Mouse (Mus musculus): ENCODE measurements around the gene Cdh4. TPM values are rescaled to one million over a fixed set of nuclear protein-coding genes. Genes with fewer than 3 reads are reported as not detected.

Cdh4 gene
- polyA plus RNA-seq, 1 experiment from 2014 or later, result 15.0 TPM

DNA sequence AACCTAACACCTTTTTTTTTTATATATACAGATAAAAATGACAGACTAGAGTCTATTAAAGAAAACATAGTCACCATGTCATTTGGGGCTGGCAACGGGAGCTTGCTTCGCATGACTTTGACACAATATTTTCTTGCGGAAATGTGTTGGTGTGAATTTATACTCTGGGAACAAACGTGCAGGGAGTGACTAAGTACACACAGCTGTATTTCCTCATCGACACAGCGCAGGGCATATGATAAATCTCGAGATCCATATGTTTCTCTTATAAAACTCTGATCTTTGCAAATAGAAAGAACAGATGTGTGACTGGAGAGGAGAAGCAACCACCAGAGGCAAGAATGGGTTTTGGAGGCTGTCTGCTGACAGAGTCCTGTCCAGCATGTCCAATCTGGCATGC, 304.3 kb downstream of the Cdh4 start:
- H3K27ac ChIP-seq, result no peak overlapping the region
- H3K27me3 ChIP-seq, result no peaks in the 10 kb centered on the region
- no peaks in the 10 kb centered on the region for H3K4me1 ChIP-seq
- H3K9ac ChIP-seq, result no peak overlapping the region
- 67% methylated on average over 7 of the region's 7 CpGs for WGBS
- H3K4me3 ChIP-seq, result no peak overlapping the region
- no peaks in the 10 kb centered on the region for H3K36me3 ChIP-seq
- H3K4me2 ChIP-seq (replicated peaks), result no peak overlapping the region
- H3K9me3 ChIP-seq, result no peaks in the 10 kb centered on the region
- no peak for ATAC-seq (ENCODE audit: insufficient number of reproducible peaks, insufficient read depth, low FRiP score, low TSS enrichment)

DNA sequence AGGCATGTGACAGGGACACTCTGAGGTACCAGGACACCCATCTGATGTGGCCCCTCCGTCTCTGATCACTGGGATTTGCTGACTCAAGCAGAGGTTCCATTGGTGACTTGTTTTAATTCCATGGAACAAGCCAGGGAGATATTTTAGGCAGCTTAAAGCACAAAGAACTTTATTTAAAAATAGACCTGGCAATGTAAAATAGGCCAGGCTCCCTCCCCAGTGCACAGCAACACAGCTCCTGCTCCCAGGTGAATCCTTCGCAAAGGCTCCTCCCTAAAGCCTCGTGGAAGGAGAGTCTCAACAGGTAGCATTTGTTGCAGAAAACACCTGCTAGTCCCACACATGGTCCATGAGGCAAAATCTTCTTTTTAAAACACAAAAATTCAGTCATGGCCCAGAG, 307.2 kb downstream of the Cdh4 start:
- Histone ChIP-seq H3K36me3 (no peaks in the 10 kb centered on the region), H3K9ac (no peak overlapping the region), H3K27me3 (no peaks in the 10 kb centered on the region), H3K27ac (no peak overlapping the region), H3K4me1 (no peaks in the 10 kb centered on the region), H3K9me3 (no peaks in the 10 kb centered on the region), H3K4me2 (replicated peaks) (no peak overlapping the region), H3K4me3 (no peak overlapping the region)
- 72% methylated on average over 3 of the region's 3 CpGs for WGBS
- no peak for ATAC-seq (ENCODE audit: insufficient number of reproducible peaks, insufficient read depth, low FRiP score, low TSS enrichment)

DNA sequence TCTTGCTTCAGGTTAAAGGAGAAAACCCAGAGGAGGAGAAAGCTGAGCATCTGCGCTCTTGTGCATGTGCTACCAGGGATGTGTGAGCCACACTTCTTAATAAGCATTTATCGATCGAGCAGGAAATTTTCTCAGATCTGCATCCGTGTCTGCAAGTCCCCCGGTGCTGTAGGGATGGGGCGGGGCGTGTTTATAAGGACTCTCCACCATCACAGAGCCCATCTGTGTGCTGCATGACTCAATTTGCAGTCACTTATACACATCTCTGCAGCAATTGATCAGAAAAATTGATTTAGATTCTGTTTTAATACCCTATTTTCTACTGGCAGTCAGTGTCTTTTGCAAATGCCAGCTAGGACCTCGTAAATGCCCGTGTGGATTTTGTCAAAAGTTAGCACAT, 311.6 kb downstream of the Cdh4 start:
- ATAC-seq (ENCODE audit: insufficient number of reproducible peaks, insufficient read depth, low FRiP score, low TSS enrichment), result no peak
- Histone ChIP-seq H3K27me3 (no peaks in the 10 kb centered on the region), H3K27ac (no peak overlapping the region), H3K4me1 (no peaks in the 10 kb centered on the region), H3K36me3 (no peaks in the 10 kb centered on the region), H3K4me3 (no peak overlapping the region), H3K4me2 (replicated peaks) (no peak overlapping the region), H3K9ac (no peak overlapping the region), H3K9me3 (no peaks in the 10 kb centered on the region)
- WGBS, result 84% methylated on average over 9 of the region's 9 CpGs

DNA sequence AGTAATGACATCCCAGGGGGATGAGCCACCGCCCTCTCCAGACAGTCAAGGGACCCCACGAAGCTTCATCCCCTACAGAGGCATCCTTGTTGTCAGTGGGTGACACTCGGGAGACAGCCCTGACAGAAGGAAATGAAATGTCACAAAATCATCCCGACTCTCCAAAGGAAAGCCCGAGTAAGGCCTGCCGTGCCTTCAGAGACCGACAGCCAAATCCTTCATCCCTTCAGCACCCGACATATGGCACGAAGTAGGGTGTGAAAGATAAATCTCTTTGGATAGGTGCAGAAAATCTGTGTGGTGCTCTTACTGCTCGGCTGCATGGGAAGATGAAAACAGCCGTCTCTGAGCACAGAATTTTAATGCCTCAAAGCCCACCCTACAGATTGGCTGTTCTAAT, 312.5 kb downstream of the Cdh4 start:
- no peak overlapping the region for H3K4me3 ChIP-seq
- H3K9me3 ChIP-seq, result no peaks in the 10 kb centered on the region
- H3K9ac ChIP-seq, result no peak overlapping the region
- no peaks in the 10 kb centered on the region for H3K4me1 ChIP-seq
- H3K27me3 ChIP-seq, result no peaks in the 10 kb centered on the region
- H3K36me3 ChIP-seq, result no peaks in the 10 kb centered on the region
- H3K4me2 ChIP-seq (replicated peaks), result no peak overlapping the region
- no peak for ATAC-seq (ENCODE audit: insufficient number of reproducible peaks, insufficient read depth, low FRiP score, low TSS enrichment)
- no peak overlapping the region for H3K27ac ChIP-seq
- 78% methylated on average over 11 of the region's 11 CpGs for WGBS

DNA sequence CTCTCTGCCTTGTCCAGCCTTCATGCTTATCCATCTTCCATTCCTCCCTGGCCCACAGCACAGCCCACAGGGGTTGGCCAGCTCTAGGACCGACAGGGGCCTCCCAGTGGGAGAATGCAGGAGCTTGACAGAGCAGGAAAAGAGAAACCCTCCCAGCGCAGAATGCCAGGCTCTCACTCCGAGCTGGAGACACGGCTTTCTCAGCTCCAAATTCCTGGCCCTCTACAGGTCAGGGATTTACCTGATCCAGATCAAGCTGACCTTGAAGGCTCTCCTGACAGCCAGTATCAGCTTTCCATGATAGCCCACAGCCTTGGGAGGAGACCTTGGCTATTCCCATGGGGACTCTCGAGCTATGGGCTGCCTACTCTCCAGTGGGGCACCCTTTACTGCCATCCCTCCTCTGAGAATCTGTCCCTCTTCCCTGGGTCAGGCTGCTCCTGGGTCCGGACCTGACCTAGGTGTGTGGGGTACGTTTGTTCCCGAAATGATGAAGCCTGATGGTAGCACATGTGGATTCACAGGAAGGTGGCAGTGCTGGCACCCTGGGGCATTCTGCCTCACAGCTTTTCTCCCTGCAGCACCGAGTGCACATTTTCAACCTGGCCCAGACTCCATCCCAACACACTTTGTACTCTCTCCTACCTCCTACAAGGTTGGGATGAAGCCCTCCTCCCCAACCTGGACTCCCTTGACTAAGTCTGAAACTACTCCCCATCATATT, 319.6 kb downstream of the Cdh4 start:
- Histone ChIP-seq H3K9ac (no peak overlapping the region), H3K27ac (no peak overlapping the region), H3K36me3 (no peaks in the 10 kb centered on the region), H3K4me2 (replicated peaks) (no peak overlapping the region), H3K4me3 (no peak overlapping the region), H3K9me3 (no peaks in the 10 kb centered on the region), H3K27me3 (0 out of 2 replicates have a peak, but pooled peaks cover 12% of the 10 kb centered on the region), H3K4me1 (peaks cover 9% of the 10 kb centered on the region; the same call in 1 of the 2 replicates)
- 50% methylated on average over 9 of the region's 9 CpGs for WGBS
- no peak for ATAC-seq (ENCODE audit: insufficient number of reproducible peaks, insufficient read depth, low FRiP score, low TSS enrichment)

DNA sequence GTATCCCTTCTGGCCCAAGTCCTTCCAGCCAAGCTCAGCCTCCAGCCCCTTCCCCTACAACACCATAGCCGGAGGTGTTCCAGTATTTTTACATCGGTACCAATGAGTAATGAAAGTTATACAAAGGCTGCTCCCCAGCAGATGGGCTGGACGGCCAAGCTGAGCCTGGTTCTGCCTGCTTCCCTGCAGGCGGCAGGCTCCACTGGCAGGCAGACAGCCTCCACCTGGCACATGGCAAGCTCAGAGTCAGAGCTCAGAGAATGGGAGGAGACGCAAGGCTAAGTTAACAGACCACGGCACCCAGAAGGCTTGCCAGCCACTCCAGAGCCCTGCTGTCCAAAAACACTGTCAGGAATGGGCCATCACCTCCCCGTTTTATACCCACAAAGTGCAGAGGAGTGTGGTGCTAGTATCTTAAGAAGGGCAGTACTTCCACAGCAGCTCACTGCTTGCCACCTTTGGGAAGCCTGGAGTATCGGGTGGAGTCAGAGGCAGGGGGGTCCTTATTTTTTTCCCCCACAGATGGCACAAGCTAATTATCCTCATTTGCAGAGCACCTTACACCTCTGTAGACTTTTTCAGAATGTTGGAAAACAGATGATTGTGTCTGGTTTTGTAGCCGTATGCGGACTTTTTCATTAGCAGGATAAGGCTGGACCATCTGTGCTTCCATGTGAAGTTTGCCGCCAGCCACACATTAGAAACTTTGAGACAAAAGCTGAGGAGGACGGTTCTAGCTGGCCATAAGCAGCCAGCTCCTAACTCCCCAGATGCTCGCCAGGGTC, 320.5 kb downstream of the Cdh4 start:
- no peaks in the 10 kb centered on the region for H3K9me3 ChIP-seq
- no peak for ATAC-seq (ENCODE audit: insufficient number of reproducible peaks, insufficient read depth, low FRiP score, low TSS enrichment)
- WGBS, result 69% methylated on average over 13 of the region's 13 CpGs
- H3K27ac ChIP-seq, result no peak overlapping the region
- peaks cover 16% of the 10 kb centered on the region; the same call in 1 of the 2 replicates for H3K4me1 ChIP-seq
- no peak overlapping the region for H3K4me3 ChIP-seq
- H3K27me3 ChIP-seq, result 0 out of 2 replicates have a peak, but pooled peaks cover 15% of the 10 kb centered on the region
- no peak overlapping the region for H3K4me2 ChIP-seq (replicated peaks)
- H3K36me3 ChIP-seq, result no peaks in the 10 kb centered on the region
- no peak overlapping the region for H3K9ac ChIP-seq

DNA sequence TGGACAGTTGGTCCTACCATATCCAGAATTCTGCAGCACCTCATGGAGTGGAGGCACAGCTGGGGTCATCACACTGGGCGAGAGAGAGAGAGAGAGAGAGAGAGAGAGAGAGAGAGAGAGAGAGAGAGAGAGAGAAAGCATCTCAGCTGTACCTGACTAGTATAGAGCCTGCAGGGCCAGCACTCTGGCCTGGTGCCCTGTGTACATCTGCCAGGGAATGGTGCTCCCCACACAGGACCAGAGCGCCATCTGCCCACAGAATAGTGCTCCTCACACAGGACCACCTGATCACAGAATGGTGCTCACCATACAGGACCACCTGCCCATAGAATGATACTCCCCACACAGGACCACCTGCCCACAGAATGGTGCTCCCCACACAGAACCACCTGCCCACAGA, 322.2 kb downstream of the Cdh4 start:
- Histone ChIP-seq H3K4me3 (no peak overlapping the region), H3K9me3 (no peaks in the 10 kb centered on the region), H3K27me3 (peaks cover 20% of the 10 kb centered on the region), H3K27ac (no peak overlapping the region), H3K4me1 (peaks cover 16% of the 10 kb centered on the region; the same call in 1 of the 2 replicates), H3K9ac (no peak overlapping the region), H3K4me2 (replicated peaks) (no peak overlapping the region), H3K36me3 (no peaks in the 10 kb centered on the region)
- WGBS, result 86% methylated on average over 1 of the region's 2 CpGs
- no peak for ATAC-seq (ENCODE audit: insufficient number of reproducible peaks, insufficient read depth, low FRiP score, low TSS enrichment)

DNA sequence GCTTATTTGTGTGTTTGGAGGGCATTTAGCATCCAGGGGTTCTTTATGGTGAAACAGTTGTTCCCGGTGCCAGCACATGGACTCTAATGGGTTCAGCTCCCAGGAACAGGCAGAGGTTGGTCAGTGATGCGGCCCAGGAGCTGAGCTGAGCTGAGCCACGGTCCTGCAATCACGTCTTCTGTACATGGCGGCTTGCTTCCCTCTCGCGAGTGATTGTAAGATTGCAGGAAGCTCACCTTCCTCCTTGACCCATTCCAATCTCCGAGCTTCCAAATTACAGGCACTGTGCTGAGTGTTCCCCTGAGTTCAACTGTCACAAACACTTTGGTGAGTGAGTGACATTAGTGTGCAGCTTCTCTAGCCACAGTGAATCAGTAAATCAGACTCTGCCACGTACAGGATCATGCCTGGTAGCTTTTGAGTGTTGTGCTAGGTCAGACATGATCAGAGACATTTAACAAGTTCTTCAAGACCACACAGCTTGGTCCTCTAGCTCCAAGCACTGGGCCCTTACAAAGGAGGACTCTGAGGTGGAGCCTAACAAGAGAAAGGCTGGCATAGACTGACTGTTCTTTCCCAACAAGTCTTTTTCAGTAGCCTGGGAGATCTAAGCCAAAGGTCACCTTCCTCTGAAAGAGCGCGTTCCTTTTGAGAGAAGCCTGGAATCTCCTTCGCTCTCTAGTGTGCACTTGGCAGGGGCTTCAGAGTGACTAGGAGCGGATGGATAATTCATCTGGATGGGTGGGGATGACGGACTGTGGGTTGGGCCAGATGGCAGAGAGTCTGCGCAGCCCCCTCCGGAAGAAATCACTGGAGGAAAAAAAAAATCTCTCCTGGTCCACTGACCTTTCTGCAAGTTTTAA, 324.7 kb downstream of the Cdh4 start:
- H3K9ac ChIP-seq, result no peak overlapping the region
- no peak overlapping the region for H3K27ac ChIP-seq
- no peak overlapping the region for H3K4me2 ChIP-seq (replicated peaks)
- peaks cover 20% of the 10 kb centered on the region for H3K27me3 ChIP-seq
- no peaks in the 10 kb centered on the region for H3K36me3 ChIP-seq
- no peak overlapping the region for H3K4me3 ChIP-seq
- ATAC-seq (ENCODE audit: insufficient number of reproducible peaks, insufficient read depth, low FRiP score, low TSS enrichment), result no peak
- WGBS, result 27% methylated on average over 16 of the region's 16 CpGs
- H3K4me1 ChIP-seq, result peaks cover 13% of the 10 kb centered on the region; the same call in 1 of the 2 replicates
- no peaks in the 10 kb centered on the region for H3K9me3 ChIP-seq

DNA sequence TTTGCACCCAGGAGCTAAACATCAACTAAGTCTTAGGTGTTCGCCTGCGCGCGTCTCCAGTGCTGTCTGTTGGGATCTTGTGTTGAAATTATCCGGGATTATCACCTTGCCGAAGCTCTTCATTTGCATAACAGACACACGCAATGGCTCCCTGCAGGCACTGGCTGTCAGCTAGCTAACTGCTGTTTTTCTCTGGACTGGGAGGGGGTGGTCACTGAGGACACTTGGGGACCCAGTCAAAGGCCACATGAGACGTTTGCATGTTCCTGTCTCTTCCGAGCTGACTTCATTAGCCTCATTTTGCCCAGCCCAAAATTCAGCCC, 325.3 kb downstream of the Cdh4 start:
- no peaks in the 10 kb centered on the region for H3K36me3 ChIP-seq
- no peak overlapping the region for H3K4me3 ChIP-seq
- no peak overlapping the region for H3K27ac ChIP-seq
- 6% methylated on average over 9 of the region's 9 CpGs for WGBS
- H3K4me1 ChIP-seq, result peaks cover 14% of the 10 kb centered on the region
- no peak overlapping the region for H3K4me2 ChIP-seq (replicated peaks)
- H3K9me3 ChIP-seq, result no peaks in the 10 kb centered on the region
- no peak for ATAC-seq (ENCODE audit: insufficient number of reproducible peaks, insufficient read depth, low FRiP score, low TSS enrichment)
- H3K9ac ChIP-seq, result no peak overlapping the region
- peaks cover 20% of the 10 kb centered on the region for H3K27me3 ChIP-seq

DNA sequence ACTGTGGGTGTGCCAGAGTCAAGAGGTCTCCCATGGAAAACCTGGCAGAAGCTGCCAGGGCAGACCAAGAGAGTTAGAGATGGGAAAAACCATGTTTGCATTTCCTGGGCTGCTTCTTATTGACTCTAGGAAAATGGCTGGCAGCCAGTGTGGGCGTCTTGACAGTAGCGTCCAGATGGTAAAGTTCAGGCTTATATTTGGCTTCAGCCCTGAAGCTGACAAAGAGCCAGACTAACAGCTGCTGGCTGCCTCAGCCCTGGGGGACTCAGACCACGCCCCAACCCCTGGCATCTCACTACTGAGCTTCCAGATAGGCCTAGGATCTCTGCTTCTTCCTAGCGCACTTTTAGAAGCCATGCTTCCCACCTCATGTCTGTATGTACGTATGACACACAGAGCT, 326.9 kb downstream of the Cdh4 start:
- H3K4me3 ChIP-seq, result no peak overlapping the region
- H3K4me2 ChIP-seq (replicated peaks), result no peak overlapping the region
- no peak overlapping the region for H3K27ac ChIP-seq
- ATAC-seq (ENCODE audit: insufficient number of reproducible peaks, insufficient read depth, low FRiP score, low TSS enrichment), result no peak
- no peak overlapping the region for H3K9ac ChIP-seq
- WGBS, result 68% methylated on average over 5 of the region's 5 CpGs
- H3K4me1 ChIP-seq, result peaks cover 17% of the 10 kb centered on the region
- no peaks in the 10 kb centered on the region for H3K36me3 ChIP-seq
- H3K9me3 ChIP-seq, result no peaks in the 10 kb centered on the region
- H3K27me3 ChIP-seq, result peaks cover 20% of the 10 kb centered on the region

DNA sequence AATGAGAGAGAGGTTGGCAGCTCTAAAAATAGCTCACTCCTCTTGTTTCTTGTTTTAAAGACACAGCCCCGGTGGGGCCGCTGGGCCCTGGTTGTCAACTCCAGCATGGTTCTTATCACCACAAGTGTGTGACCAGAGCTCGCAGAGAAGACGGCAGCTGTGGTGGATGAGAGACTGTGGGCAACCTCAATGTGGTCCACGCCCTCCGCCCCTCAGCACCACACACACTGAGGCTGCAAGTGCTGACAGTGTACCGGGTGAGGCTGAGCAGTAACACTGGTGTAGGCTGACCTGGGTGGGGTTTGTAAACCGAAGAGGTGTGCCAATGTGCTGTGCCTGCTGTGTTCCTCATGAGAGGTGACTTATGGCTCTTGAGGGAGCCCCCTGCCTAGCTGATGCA, 327.7 kb downstream of the Cdh4 start:
- Histone ChIP-seq H3K27ac (no peak overlapping the region), H3K9me3 (no peaks in the 10 kb centered on the region), H3K36me3 (no peaks in the 10 kb centered on the region), H3K4me3 (no peak overlapping the region), H3K27me3 (peaks cover 20% of the 10 kb centered on the region), H3K4me1 (peaks cover 23% of the 10 kb centered on the region), H3K4me2 (replicated peaks) (no peak overlapping the region), H3K9ac (no peak overlapping the region)
- 77% methylated on average over 8 of the region's 8 CpGs for WGBS
- no peak for ATAC-seq (ENCODE audit: insufficient number of reproducible peaks, insufficient read depth, low FRiP score, low TSS enrichment)

Data from embryonic facial prominence, embryonic 12.5 days (tissue).